Mouse (Mus musculus) embryonic facial prominence, embryonic 13.5 days (tissue): ENCODE measurements around the gene Ablim1. TPM values are rescaled to one million over a fixed set of nuclear protein-coding genes. Genes with fewer than 3 reads are reported as not detected.

Experiments used
- ATAC-seq: fragments of 200-750 bp; cut with Nextera tagmentation; 2 replicates; pipeline ENCODE4 v1.8.0; 2017; ENCODE audit warnings: low read depth; ENCODE audit not compliant: insufficient number of reproducible peaks, insufficient read depth, low FRiP score, low TSS enrichment
- H3K27ac ChIP-seq: fragments of 300-500 bp; sonication (generic); 2 replicates; pipeline ENCODE4 v1.5.1; 2015; ENCODE audit warnings: moderate library complexity, mild to moderate bottlenecking, inconsistent platforms
- H3K27me3 ChIP-seq: fragments of 300-500 bp; sonication (generic); 2 replicates; pipeline ENCODE4 v1.6.1; 2015; ENCODE audit warnings: mild to moderate bottlenecking, inconsistent platforms
- H3K36me3 ChIP-seq: fragments of 300-500 bp; sonication (generic); 2 replicates; pipeline ENCODE4 v1.6.1; 2015; ENCODE audit warnings: mild to moderate bottlenecking, inconsistent platforms
- H3K4me1 ChIP-seq: fragments of 300-500 bp; sonication (generic); 2 replicates; pipeline ENCODE4 v1.6.1; 2015; ENCODE audit warnings: inconsistent platforms
- H3K4me2 ChIP-seq: fragments of 300-500 bp; sonication (generic); 2 replicates; pipeline ENCODE4 v1.6.1; 2015; ENCODE audit warnings: moderate library complexity, mild to moderate bottlenecking, inconsistent platforms
- H3K4me3 ChIP-seq: fragments of 300-500 bp; sonication (generic); 2 replicates; pipeline ENCODE4 v1.5.1; 2015; ENCODE audit warnings: mild to moderate bottlenecking, inconsistent platforms
- H3K9ac ChIP-seq: fragments of 300-500 bp; sonication (generic); 2 replicates; pipeline ENCODE4 v1.6.1; 2015; ENCODE audit warnings: mild to moderate bottlenecking, inconsistent platforms
- H3K9me3 ChIP-seq: fragments of 300-500 bp; sonication (generic); 2 replicates; pipeline ENCODE4 v1.6.1; 2016; ENCODE audit warnings: inconsistent platforms
- WGBS: fragments of 180-500 bp; shearing (Covaris S2); methylation state at CpG from one replicate; pipeline ENCODE4 v1.1.7; 2015; ENCODE audit warnings: mixed read lengths; 5-methylcytosine and 5-hydroxymethylcytosine counted together
- polyA plus RNA-seq: library from polyadenylated mRNA; unstranded; fragments of >200 nt; fragmentation: Nextera tagmentation; extraction: Ambion mirVana; gene quantifications from 2 replicates; pipeline ENCODE4 v1.2.1, GENCODE M21; 2015

Ablim1 gene
- polyA plus RNA-seq, 1 experiment from 2014 or later, result 33.3 TPM

DNA sequence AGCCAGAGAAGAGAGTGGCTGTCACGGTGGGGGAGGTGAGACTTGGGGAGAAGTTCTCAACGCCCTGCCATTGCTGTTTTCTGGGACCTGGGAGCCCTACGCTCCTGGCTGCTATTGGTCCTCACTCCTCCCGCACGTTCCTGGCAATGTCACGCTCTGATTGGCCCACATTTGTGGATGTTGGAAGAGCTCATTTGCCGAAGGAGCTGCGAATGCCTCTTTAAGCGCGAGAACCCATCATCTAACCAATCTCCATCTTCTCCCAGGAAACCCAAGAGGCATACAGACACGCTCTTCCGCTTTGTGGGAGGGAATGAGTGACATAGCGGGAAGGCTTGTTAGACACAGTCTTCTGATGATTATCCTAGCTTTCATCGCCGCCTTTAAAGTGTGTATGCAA, 78.1 kb downstream of the Ablim1 start:
- no peak overlapping the region for H3K4me2 ChIP-seq
- no peak for ATAC-seq
- H3K27ac ChIP-seq, result no peak overlapping the region
- no peak overlapping the region for H3K9ac ChIP-seq
- no peaks in the 10 kb centered on the region for H3K9me3 ChIP-seq
- 79% methylated on average over 15 of the region's 15 CpGs for WGBS
- H3K27me3 ChIP-seq, result no peaks in the 10 kb centered on the region
- no peaks in the 10 kb centered on the region for H3K36me3 ChIP-seq
- H3K4me1 ChIP-seq, result peaks cover 26% of the 10 kb centered on the region
- H3K4me3 ChIP-seq, result no peak overlapping the region

DNA sequence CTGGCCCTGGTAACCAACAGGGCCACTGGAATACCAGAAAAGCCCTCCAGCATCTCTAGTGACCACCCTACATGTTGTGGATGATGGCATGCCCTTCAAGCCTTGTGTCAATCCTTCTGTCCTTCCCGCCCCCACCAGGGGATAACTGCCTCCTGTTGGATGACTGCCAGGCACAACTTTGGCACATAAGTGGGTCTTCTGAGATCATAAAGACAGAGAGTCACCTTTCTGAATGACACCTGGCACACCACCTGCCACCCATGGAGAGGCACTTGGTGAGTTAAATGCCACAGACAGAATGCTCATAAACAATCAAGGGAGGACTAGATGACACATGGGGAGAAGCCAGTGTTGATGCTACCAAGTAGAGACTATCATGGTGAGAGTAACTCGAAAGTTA, 78.8 kb downstream of the Ablim1 start:
- Histone ChIP-seq H3K4me1 (peaks cover 25% of the 10 kb centered on the region), H3K4me2 (no peak overlapping the region), H3K9me3 (no peaks in the 10 kb centered on the region), H3K27ac (no peak overlapping the region), H3K36me3 (no peaks in the 10 kb centered on the region), H3K9ac (no peak overlapping the region), H3K4me3 (no peak overlapping the region), H3K27me3 (no peaks in the 10 kb centered on the region)
- ATAC-seq, result no peak
- 88% methylated on average over 2 of the region's 2 CpGs for WGBS

DNA sequence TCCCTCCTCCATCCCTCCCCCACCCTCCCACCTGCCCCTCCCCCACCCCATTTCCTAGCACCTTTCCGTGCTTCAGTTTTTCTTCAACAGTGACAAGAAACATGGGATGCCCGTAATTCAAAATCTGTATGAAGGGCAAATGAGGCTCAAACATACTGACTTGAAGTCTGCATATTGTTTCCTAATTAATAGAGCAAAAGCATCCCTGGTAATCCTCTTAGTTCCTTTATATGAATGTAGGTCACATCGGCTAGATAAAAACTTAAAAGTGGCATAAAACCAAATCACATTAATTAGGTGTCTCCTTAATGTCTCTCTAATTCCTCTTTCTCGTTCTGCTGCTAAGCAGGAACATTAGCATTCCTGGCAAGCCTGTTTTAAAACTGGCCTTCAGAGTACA, 83.7 kb downstream of the Ablim1 start:
- WGBS, result 60% methylated on average over 4 of the region's 4 CpGs
- H3K27ac ChIP-seq, result no peak overlapping the region
- H3K36me3 ChIP-seq, result no peaks in the 10 kb centered on the region
- H3K9ac ChIP-seq, result no peak overlapping the region
- no peaks in the 10 kb centered on the region for H3K4me1 ChIP-seq
- no peaks in the 10 kb centered on the region for H3K27me3 ChIP-seq
- no peak overlapping the region for H3K4me2 ChIP-seq
- no peak for ATAC-seq
- no peak overlapping the region for H3K4me3 ChIP-seq
- H3K9me3 ChIP-seq, result no peaks in the 10 kb centered on the region

DNA sequence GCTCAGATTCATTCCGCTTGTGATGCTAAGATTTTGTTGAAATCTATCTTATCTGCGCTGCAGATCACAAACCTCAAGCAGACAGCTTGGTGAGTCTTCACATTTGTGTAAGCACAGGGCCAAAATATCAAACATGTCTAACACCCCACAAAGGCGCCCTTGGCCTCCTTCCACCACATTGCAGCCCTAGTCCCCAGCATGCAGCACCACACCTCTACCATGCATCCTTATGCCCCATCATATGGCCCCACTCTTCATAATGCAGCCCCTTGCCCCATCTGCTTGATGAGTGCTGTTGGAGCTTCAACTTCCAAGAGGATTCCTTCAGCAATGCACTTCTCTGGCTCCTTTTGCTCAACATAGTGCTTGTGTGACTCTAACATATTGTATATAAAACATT, 85.6 kb downstream of the Ablim1 start:
- WGBS, result 88% methylated on average over 3 of the region's 3 CpGs
- Histone ChIP-seq H3K36me3 (no peaks in the 10 kb centered on the region), H3K4me1 (no peaks in the 10 kb centered on the region), H3K27me3 (no peaks in the 10 kb centered on the region), H3K9ac (no peak overlapping the region), H3K4me3 (no peak overlapping the region), H3K9me3 (no peaks in the 10 kb centered on the region), H3K27ac (no peak overlapping the region), H3K4me2 (no peak overlapping the region)
- no peak for ATAC-seq

DNA sequence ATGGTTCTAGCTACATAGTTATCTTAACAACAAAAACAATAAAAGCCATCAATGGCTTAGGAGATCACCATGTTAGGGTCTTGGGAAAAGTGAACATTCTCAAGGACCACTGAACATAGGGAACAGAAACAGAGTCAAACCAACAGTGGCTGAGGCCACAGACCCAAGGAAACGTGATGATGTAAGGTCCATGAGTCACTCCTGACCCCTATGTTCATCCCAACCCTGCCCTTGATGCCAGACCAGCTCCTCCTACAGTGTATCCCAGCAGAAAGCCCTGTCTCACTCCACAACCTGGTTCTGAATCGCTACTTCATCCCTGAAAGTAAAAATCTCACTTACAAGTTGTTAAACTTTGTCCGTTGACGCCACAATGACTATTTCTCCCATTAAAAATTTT, 86.1 kb downstream of the Ablim1 start:
- H3K27ac ChIP-seq, result no peak overlapping the region
- ATAC-seq, result no peak
- 85% methylated on average over 4 of the region's 4 CpGs for WGBS
- no peaks in the 10 kb centered on the region for H3K27me3 ChIP-seq
- H3K4me2 ChIP-seq, result no peak overlapping the region
- H3K4me1 ChIP-seq, result no peaks in the 10 kb centered on the region
- H3K9ac ChIP-seq, result no peak overlapping the region
- H3K4me3 ChIP-seq, result no peak overlapping the region
- H3K9me3 ChIP-seq, result no peaks in the 10 kb centered on the region
- H3K36me3 ChIP-seq, result no peaks in the 10 kb centered on the region

DNA sequence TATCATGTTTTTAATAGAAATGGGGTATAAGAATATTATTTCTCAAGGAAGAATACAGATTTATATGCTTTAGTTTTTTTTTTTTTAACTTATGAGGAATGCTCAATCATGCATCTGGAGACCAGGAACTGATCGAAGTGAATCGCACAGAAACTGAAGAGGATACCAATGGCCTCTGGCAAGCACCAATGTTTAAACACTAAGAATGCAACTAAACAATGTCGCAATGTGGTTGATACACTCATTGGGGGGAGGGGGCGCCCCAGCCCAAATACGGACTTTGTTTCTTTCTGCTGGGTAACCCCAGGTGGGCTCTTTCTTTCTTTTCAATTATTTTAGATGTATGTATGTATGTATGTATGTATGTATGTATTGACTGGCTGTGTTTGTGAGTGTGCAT, 90.3 kb downstream of the Ablim1 start:
- H3K4me3 ChIP-seq, result no peak overlapping the region
- WGBS, result 86% methylated on average over 5 of the region's 5 CpGs
- ATAC-seq, result no peak

DNA sequence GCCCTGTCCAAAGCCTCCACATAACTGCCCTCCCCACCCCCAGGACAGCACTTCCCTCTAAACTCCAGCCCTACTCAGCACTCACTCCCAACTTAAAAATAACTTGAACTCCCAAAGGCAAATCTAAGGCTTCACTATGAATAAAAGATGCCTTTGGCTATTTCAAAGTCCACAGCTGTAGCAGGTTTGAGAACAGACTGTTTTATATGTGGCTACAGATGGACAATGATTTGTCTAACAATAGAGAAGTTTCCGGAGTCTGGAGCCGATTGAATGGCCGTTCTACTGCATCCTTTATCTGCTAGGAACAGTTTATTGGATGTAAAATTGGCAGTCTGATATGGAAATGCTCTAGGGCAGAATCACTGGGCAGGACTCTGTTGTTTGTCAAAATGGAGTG, 91.0 kb downstream of the Ablim1 start:
- no peak overlapping the region for H3K4me2 ChIP-seq
- peaks cover 9% of the 10 kb centered on the region for H3K27me3 ChIP-seq
- no peaks in the 10 kb centered on the region for H3K9me3 ChIP-seq
- 75% methylated on average over 3 of the region's 3 CpGs for WGBS
- no peak for ATAC-seq
- H3K36me3 ChIP-seq, result no peaks in the 10 kb centered on the region
- peaks cover 12% of the 10 kb centered on the region for H3K4me1 ChIP-seq
- H3K4me3 ChIP-seq, result no peak overlapping the region
- no peak overlapping the region for H3K9ac ChIP-seq
- no peak overlapping the region for H3K27ac ChIP-seq

More for the DNA sequence above, 90.3 kb downstream of the Ablim1 start:
- Histone ChIP-seq H3K4me2 (no peak overlapping the region), H3K9ac (no peak overlapping the region), H3K9me3 (no peaks in the 10 kb centered on the region), H3K27me3 (peaks cover 6% of the 10 kb centered on the region), H3K4me1 (peaks cover 12% of the 10 kb centered on the region), H3K27ac (no peak overlapping the region), H3K36me3 (no peaks in the 10 kb centered on the region)

DNA sequence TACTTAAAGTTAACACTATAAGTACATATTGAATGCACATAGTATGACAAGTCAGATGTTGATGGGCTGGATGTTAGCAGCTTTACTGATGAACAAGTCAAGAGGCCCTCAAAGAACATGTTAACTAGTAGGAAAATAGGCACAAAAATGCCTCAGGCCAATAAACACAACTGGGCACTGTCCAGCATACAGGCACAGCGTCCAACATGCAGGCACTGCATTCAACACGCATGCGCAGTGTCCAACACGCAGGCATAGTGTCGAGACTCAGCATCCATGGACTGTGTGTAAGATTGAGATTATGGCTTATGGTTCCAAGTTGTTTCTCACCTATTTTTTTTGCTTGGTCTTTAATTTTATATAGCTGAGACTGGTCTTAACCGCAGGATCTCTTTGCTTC, 92.1 kb downstream of the Ablim1 start:
- WGBS, result 93% methylated on average over 6 of the region's 6 CpGs
- H3K9me3 ChIP-seq, result no peaks in the 10 kb centered on the region

DNA sequence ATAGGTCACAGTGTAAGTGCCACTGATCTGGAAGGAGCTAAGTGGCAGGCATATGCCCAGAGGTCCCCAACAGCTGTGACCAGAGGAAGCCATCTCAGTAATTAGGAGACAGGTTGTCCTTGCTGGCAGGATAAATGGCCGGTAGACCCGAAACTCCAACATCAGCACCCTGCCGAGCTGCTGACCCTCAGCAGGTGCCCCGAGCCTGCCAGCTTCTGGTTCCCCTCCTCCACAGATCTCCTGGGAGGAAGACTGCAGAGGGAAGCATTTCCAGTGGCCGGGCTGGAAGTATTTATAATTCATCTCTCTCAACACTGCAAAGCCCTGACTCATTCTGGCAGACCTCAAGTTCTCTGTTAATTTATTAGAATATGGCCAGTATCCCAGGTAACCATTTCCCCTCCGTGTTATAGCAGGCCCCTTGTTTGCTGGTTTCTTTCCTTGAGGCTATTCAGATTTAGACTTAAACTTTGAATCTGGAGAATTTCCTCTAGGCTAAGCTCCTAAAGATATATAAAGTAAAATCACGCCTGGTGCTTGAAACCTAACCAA, 93.0 kb downstream of the Ablim1 start:
- WGBS, result 53% methylated on average over 7 of the region's 7 CpGs
- no peak for ATAC-seq
- Histone ChIP-seq H3K4me3 (no peak overlapping the region), H3K36me3 (no peaks in the 10 kb centered on the region), H3K4me1 (peaks cover 12% of the 10 kb centered on the region), H3K9ac (no peak overlapping the region; the same call in 1 of the 2 replicates), H3K27me3 (peaks cover 9% of the 10 kb centered on the region), H3K4me2 (no peak overlapping the region), H3K9me3 (no peaks in the 10 kb centered on the region), H3K27ac (no peak overlapping the region)

More for the DNA sequence above, 92.1 kb downstream of the Ablim1 start:
- Histone ChIP-seq H3K4me1 (peaks cover 12% of the 10 kb centered on the region), H3K36me3 (no peaks in the 10 kb centered on the region), H3K4me3 (no peak overlapping the region), H3K4me2 (no peak overlapping the region), H3K27me3 (peaks cover 9% of the 10 kb centered on the region), H3K27ac (no peak overlapping the region), H3K9ac (no peak overlapping the region)
- ATAC-seq, result no peak

DNA sequence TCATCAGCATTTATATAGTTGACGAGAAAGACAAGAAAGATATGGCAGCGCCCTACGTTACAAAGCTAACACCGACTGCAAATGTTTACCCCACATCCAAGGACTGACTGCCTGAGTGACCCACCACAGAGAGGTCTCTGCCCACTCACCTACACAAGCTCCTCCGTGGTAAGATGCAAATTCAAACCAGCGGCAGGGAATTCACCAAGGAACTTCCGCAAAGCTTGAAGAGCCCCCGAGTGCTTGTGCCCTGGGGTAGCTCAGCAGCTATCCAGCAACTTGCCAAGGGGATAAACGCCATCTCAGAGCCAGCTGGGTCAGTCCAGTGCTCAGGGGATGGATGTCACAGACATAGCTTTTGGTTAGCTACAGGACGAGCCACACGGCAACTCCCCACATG, 95.0 kb downstream of the Ablim1 start:
- Histone ChIP-seq H3K9ac (no peak overlapping the region), H3K4me3 (no peak overlapping the region), H3K9me3 (no peaks in the 10 kb centered on the region), H3K4me1 (peaks cover 12% of the 10 kb centered on the region), H3K36me3 (no peaks in the 10 kb centered on the region), H3K4me2 (no peak overlapping the region), H3K27me3 (peaks cover 9% of the 10 kb centered on the region), H3K27ac (no peak overlapping the region)
- WGBS, result 70% methylated on average over 11 of the region's 11 CpGs
- no peak for ATAC-seq

DNA sequence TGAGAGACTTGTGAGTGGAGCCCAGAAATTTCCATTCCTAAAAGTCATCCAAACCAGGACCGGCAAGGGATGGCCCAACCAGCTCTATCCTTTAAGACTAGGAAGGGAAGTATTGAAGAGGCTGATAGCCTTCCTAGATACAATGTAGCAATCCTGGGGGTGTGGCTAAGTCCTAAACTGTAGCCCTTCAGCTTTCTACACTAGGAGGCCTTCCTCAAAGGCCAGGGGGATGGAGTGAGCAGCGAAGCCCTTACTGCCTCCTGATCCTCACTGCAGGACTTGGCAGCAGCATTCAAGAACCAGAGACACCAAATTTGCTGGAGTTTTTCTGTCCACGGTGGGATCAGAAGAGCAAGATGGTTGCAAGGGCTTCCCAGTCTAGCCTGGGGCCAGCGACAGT, 97.6 kb downstream of the Ablim1 start:
- H3K4me3 ChIP-seq, result no peak overlapping the region
- no peak for ATAC-seq
- no peak overlapping the region for H3K27ac ChIP-seq
- peaks cover 9% of the 10 kb centered on the region for H3K27me3 ChIP-seq
- H3K4me1 ChIP-seq, result peaks cover 12% of the 10 kb centered on the region
- H3K4me2 ChIP-seq, result no peak overlapping the region
- H3K9ac ChIP-seq, result no peak overlapping the region
- no peaks in the 10 kb centered on the region for H3K36me3 ChIP-seq
- WGBS, result 68% methylated on average over 4 of the region's 4 CpGs
- no peaks in the 10 kb centered on the region for H3K9me3 ChIP-seq

DNA sequence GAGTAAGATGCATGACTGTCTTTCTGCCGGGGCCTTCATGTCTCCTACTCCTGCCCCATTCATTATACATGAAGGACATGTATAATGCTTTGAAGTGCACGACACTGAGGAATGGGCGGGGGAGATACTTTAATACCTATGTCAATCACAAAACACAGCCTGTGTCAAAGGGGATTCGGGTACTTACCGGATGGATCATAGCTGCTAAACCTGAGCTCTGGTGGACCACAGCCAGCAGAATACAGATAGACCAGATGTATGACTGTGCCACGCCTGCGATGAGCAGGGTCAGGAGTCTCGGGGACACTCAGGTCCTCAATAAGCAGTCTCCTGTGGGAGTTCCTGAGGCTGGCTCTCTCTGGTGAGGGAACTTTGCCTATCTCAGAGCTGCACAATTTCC, 99.2 kb downstream of the Ablim1 start:
- no peak overlapping the region for H3K4me2 ChIP-seq
- no peak overlapping the region for H3K4me3 ChIP-seq
- peaks cover 5% of the 10 kb centered on the region for H3K27me3 ChIP-seq
- no peaks in the 10 kb centered on the region for H3K4me1 ChIP-seq
- no peak overlapping the region for H3K9ac ChIP-seq
- H3K27ac ChIP-seq, result no peak overlapping the region
- 71% methylated on average over 8 of the region's 8 CpGs for WGBS
- ATAC-seq, result no peak
- no peaks in the 10 kb centered on the region for H3K36me3 ChIP-seq
- no peaks in the 10 kb centered on the region for H3K9me3 ChIP-seq

DNA sequence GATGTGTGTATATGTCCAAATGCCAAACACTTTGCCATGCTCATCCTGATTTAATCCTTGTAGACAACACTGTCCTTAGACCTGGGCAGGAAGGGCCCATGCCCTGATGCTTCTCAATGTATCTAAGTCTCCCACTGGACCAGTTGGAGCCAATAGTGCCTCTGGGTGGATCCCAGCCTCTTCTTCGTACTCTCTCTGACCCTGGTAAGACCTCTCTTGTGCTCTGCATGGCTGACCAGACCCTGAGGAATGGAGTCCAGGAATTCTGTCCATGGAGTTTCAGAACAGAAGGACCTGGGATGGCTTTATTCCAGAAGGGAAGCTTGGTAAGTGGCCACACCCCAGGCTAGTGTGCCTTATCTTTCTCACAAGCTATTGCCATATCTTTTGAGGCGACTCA, 102.3 kb downstream of the Ablim1 start:
- 71% methylated on average over 2 of the region's 2 CpGs for WGBS
- Histone ChIP-seq H3K4me1 (no peaks in the 10 kb centered on the region), H3K4me3 (no peak overlapping the region), H3K27ac (no peak overlapping the region), H3K36me3 (no peaks in the 10 kb centered on the region), H3K4me2 (no peak overlapping the region), H3K27me3 (no peaks in the 10 kb centered on the region), H3K9ac (no peak overlapping the region), H3K9me3 (no peaks in the 10 kb centered on the region)
- no peak for ATAC-seq
